Mouse (Mus musculus): ENCODE data around the gene Hspa14. TPM values are rescaled to one million over a fixed set of nuclear protein-coding genes. Genes with fewer than 3 reads are reported as not detected.

Hspa14 gene
- 10 to 100 TPM in 1 of 2 experiments, 1 to 10 TPM in 1; 9.4 to 12.0 TPM for total RNA-seq (2021)
- long read RNA-seq, experiment 1, transcript Hspa14-201 (14 exons, 1,795 nt), result major isoform, 9 of 12 reads
- long read RNA-seq, experiment 1, partial matches to known transcripts, result 1 of 12 reads
- long read RNA-seq, experiment 1, other reads (novel, unspliced or antisense), result 2 of 12 reads
- long read RNA-seq, experiment 2, transcript Hspa14-201 (14 exons, 1,795 nt), result major isoform, 12 of 16 reads
- long read RNA-seq, experiment 2, partial matches to known transcripts, result 3 of 16 reads
- long read RNA-seq, experiment 2, other reads (novel, unspliced or antisense), result 1 of 16 reads

DNA sequence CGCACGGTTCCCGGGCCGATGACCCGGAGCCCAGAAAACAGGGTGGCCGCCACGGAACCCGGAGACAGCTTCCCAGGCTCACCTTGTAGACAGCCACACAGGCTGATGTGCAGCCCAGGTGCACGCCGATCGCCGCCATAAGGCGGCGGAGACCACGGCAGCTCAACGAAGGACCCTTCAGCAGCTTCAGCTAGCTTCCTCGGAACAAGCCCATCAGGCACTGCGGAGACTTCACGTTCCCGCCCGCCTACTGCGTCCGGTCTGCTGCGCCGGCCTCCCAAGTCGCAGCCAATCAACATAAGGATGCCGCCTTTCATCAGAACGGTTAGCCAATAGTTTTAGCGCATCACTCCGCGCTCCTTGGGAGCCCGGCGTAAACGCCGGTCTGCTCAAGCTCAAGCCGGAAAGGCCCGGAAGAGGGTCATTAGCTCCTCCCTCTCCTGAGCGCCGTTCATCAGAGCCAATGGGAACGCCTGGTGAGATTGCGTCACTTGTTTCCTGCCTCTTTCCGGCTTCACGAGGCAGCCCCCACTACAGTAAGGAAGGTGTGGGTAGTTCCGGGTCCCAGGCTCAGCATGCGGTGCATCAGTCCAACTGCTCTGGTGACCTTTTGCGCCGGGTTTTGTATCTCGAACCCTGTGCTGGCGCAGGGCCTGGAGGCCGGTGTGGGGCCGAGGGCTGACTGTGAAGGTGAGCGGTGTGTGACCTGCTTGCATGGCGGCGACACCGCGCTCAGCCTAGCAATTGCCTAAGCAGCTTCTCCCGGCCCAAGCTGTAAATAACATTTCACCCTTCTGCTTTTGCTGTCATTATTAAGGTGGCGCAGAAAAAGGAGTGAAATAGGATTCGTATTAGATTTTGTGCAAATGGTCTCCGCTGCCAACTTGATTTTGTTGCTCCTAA lies at the start of gene Hspa14, which contains the start of the genes Gm45902 and Cdnf:
TSS of gene Hspa14 (minus strand) at position 263 of the 903 bp plus-strand sequence.
TSS of gene Gm45902 (minus strand) at position 239 of the 903 bp plus-strand sequence.
TSS of gene Cdnf (plus strand) at position 479 of the 903 bp plus-strand sequence.
- Histone ChIP-seq H3K4me3 (peak within 1 kb of the TSS; percentile 76), H3K27ac (peak within 1 kb of the TSS; percentile 98)
- intact Hi-C loops (cut with DNase I), result loop anchor here (5.0 kb wide), 3 partner anchors 36 to 181 kb away; partner anchors contain the start of genes Dclre1c, Meig1, Rpp38 and Suv39h2
- DNase-seq, result peak; percentile 96
- no peak for TF ChIP-seq CTCF (IDR thresholded peaks at IDR 0.05)

GRCm38 (mm10) chr2:3546588-3546987 lies 34.0 kb upstream of the Hspa14 start:
- H3K4me3 ChIP-seq, result no peak overlapping the region
- H3K27ac ChIP-seq, result no peak overlapping the region
- peak; percentile 44 for DNase-seq
- TF ChIP-seq CTCF (IDR thresholded peaks at IDR 0.05), result peak; percentile 91
- intact Hi-C loops (cut with DNase I), result loop anchor here (2.0 to 10.0 kb wide), 3 partner anchors 222 to 948 kb away; no protein-coding TSS in a partner anchor

DNA sequence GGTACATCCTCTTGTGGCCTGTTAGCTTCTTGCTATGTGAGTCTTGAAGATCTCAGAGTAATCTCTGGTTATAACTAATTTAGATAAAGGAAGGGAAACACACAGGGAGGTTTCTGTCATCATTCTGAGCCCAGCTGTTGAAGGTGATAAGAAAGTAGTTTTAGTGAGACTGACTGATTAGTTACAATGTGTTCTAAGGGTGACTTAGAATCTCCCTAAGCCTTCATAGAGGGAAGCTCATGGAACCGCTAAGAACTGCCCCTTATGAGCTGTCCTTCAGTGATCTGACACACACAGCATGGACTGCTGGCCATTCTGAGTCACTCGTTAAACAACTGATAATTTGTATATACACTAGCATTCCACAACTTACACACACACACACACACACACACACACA lies 33.4 kb upstream of the Hspa14 start:
- intact Hi-C loops (cut with DNase I), result loop anchor here (2.0 to 10.0 kb wide), 3 partner anchors 223 to 949 kb away; no protein-coding TSS in a partner anchor

DNA sequence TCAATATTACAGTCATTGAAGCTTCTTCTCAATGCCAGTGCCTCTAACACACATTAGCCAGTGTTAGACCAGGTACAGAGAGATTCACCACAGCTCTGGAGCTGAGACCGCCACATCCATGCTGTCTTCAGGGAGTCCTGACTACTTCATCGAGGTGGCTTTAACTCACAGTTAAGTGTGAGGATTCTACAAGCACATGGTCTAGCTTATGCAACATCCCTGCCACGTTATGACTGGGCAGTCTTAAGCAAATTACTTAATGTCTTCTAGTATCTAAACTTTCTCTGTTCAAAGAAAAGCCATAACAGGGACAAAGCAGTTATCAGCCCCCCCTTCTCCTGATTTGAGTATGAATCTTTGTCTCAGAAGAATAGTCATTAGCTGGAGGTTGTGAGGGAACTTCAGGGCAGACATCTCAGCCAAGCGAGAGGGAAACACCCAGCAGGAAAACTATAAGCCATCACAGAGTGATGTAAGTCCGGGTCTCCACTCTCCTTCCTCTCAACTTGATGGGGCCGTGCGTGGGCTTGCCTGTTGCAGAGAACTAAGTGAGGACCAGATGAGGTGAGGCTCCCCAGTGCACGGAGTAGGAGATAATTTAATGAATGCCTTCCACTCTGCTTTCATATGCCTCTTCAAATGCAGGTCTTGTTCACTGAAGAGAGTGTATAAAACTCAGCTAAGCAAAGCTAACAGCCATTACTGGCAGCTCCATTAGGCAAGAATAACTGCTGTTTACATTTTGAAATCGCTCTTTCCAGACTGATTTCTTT lies 28.9 kb upstream of the Hspa14 start:
- no peak for DNase-seq
- H3K27ac ChIP-seq, result no peak overlapping the region
- intact Hi-C loops (cut with DNase I), result loop anchor here (10.0 kb wide), 1 partner anchor 953 kb away; no protein-coding TSS in a partner anchor
- H3K4me3 ChIP-seq, result no peak overlapping the region
- no peak for TF ChIP-seq CTCF (IDR thresholded peaks at IDR 0.05)

More for the DNA sequence above, 33.4 kb upstream of the Hspa14 start:
- H3K4me3 ChIP-seq, result no peak overlapping the region
- no peak for TF ChIP-seq CTCF (IDR thresholded peaks at IDR 0.05)
- no peak for DNase-seq
- no peak overlapping the region for H3K27ac ChIP-seq

- DNase-seq, result no peak
- no peak overlapping the region for H3K4me3 ChIP-seq
- TF ChIP-seq CTCF (IDR thresholded peaks at IDR 0.05), result no peak
- no peak overlapping the region for H3K27ac ChIP-seq
- intact Hi-C loops (cut with DNase I), result no loop called here
Observed at GRCm38 (mm10) chr2:3526288-3526687, 13.7 kb upstream of the Hspa14 start.

DNA sequence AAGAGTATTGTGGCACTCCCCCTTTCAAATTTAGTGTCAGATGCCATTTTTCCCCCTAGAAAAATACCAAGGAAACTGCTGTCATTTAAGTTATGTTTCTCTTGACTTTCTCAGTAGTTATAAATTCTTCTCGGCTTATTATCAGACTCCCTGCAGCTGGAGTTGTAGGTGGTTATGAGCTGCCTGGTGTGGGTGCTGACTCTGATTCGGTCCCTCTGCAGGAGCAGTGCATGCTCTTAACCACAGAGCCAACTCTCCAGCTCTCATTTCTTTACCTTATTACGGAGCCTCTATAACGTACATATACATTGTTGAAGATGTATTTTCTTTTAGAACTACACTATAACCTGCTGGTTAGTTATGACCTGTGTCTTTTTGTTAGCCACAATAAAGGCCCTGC lies 9.9 kb upstream of the Hspa14 start:
- no peak for TF ChIP-seq CTCF (IDR thresholded peaks at IDR 0.05)
- no peak for DNase-seq
- intact Hi-C loops (cut with DNase I), result no loop called here
- Histone ChIP-seq H3K27ac (no peak overlapping the region), H3K4me3 (no peak overlapping the region)

- Histone ChIP-seq H3K4me3 (peak overlapping the region; percentile 76), H3K27ac (peak overlapping the region; percentile 98)
- TF ChIP-seq CTCF (IDR thresholded peaks at IDR 0.05), result no peak
- peak; percentile 17 for DNase-seq
- intact Hi-C loops (cut with DNase I), result loop anchor here (5.0 kb wide), 3 partner anchors 35 to 180 kb away; partner anchors contain the start of genes Dclre1c, Meig1, Rpp38 and Suv39h2
Observed at GRCm38 (mm10) chr2:3512076-3512475, 538 bp downstream of the Hspa14 start.

GRCm38 (mm10) chr2:3500886-3501285 lies 11.7 kb downstream of the Hspa14 start:
- intact Hi-C loops (cut with DNase I), result no loop called here
- Histone ChIP-seq H3K4me3 (no peak overlapping the region), H3K27ac (no peak overlapping the region)
- no peak for DNase-seq
- no peak for TF ChIP-seq CTCF (IDR thresholded peaks at IDR 0.05)

DNA sequence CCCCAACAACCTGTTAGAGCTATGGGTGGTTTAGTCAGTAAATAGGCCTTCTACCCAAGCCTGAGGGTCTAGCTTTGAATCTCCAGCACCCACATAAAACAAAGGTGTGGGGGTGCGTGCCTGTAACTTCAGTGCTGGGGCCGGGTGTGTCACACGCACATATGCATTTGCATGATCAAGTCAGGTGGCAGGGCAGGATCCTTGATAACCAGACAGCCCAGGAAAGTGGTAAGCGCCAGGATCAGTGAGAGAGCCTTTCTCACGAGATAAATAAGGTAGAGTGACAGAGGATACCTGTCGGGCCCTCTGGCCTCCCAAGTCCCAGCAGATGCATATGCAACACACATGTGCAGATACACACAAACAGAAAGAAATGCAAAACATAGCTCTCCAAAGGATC lies 13.1 kb downstream of the Hspa14 start:
- intact Hi-C loops (cut with DNase I), result no loop called here
- Histone ChIP-seq H3K4me3 (no peak overlapping the region), H3K27ac (no peak overlapping the region)
- DNase-seq, result no peak
- no peak for TF ChIP-seq CTCF (IDR thresholded peaks at IDR 0.05)

GRCm38 (mm10) chr2:3493833-3494409 lies 18.7 kb downstream of the Hspa14 start:
- DNase-seq, result no peak
- H3K4me3 ChIP-seq, result no peak overlapping the region
- TF ChIP-seq CTCF (IDR thresholded peaks at IDR 0.05), result no peak
- intact Hi-C loops (cut with DNase I), result no loop called here
- H3K27ac ChIP-seq, result no peak overlapping the region

DNA sequence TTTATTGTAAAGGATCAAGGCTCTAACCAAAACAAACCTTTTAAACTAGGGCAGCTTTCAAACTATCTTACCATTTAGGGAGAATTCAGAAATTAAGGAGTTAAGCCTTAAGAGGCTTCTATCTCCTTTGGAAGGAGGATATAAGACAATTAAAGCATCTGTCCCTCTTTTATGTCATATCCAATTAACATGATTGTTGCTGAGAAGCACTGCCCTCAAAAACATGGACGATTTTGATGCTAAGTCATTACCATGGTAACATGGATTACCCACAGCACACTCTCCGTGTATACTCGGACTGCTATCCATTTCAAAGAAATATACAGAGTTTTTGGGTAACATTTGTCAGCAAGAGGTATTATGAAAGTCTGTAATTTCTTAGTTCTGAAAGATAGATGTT lies 22.8 kb downstream of the Hspa14 start:
- DNase-seq, result no peak
- H3K27ac ChIP-seq, result no peak overlapping the region
- H3K4me3 ChIP-seq, result no peak overlapping the region
- intact Hi-C loops (cut with DNase I), result no loop called here
- TF ChIP-seq CTCF (IDR thresholded peaks at IDR 0.05), result no peak

GRCm38 (mm10) chr2:3480239-3480638 lies 32.4 kb downstream of the Hspa14 start:
- intact Hi-C loops (cut with DNase I), result no loop called here
- no peak for TF ChIP-seq CTCF (IDR thresholded peaks at IDR 0.05)
- no peak for DNase-seq
- Histone ChIP-seq H3K27ac (no peak overlapping the region), H3K4me3 (no peak overlapping the region)
